In the genomic region with DNA sequence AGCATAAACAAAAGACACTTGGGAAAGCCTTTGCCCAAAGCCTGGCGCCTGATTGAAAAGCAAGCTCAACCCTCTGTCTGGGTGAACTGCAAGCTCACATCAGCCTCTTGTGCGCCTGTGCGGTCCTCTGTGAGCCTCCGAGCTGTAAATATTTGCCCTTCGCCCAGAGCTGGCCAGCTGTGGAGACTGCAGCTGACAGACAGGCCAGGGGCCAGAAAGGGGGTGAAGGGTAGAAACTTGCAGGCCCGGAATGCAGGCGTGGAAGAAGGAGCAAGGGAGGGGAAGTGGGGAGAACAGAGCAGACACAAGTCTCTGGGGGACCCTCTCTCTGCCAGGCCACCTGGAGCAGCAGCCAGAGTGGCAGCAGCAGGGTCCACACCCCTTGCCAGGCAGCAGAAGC, we compare ENCODE assay signal across 8 mouse cellular contexts. TPM values are rescaled to one million over a fixed set of nuclear protein-coding genes. Genes with fewer than 3 reads are reported as not detected.
DNase-seq lines count a peak whose midpoint lies in the region; ATAC-seq and TF ChIP-seq lines count a peak whose summit lies in the region.

No protein-coding gene starts in this region.

- ATAC-seq in embryonic facial prominence, embryonic 14.5 days (ENCODE audit: low read depth): peak; percentile 39; the same call in 1 of the 2 replicates
- ATAC-seq in heart, embryonic 13.5 days (ENCODE audit: extremely low read depth, insufficient number of reproducible peaks, low FRiP score, low TSS enrichment): no peak
- ATAC-seq in kidney, embryonic 15.5 days (replicated peaks; ENCODE audit: low FRiP score): peak; percentile 52
- ATAC-seq in lung, postnatal 0 days: peak; percentile 81
- peak; percentile 81 for ATAC-seq in stomach, embryonic 16.5 days (ENCODE audit: insufficient read depth, low FRiP score)
- no peak for ATAC-seq in frontal cortex, adult (ENCODE audit: low TSS enrichment)

- TF ChIP-seq CTCF in lung, postnatal 0 days (IDR thresholded peaks at IDR 0.05): no peak; the same call in 1 of the 2 replicates

- peak overlapping the region; percentile 69 for H3K4me2 ChIP-seq in embryonic facial prominence, embryonic 14.5 days (ENCODE audit: low read depth, low read length)
- H3K4me2 ChIP-seq in heart, embryonic 13.5 days: peak overlapping the region; percentile 98
- H3K4me2 ChIP-seq in kidney, embryonic 15.5 days: peak overlapping the region; percentile 60
- H3K4me2 ChIP-seq in lung, postnatal 0 days (replicated peaks; ENCODE audit: low read depth, low read length): peak overlapping the region; percentile 51
- H3K4me2 ChIP-seq in stomach, embryonic 16.5 days (ENCODE audit: low read depth, low read length): peak overlapping the region; percentile 91

- peaks cover 10% of the 10 kb centered on the region; the same call in 1 of the 2 replicates for H3K36me3 ChIP-seq in embryonic facial prominence, embryonic 14.5 days (ENCODE audit: control insufficient read depth, insufficient read depth, low read length)
- H3K36me3 ChIP-seq in heart, embryonic 13.5 days: peaks cover 11% of the 10 kb centered on the region
- no peaks in the 10 kb centered on the region for H3K36me3 ChIP-seq in kidney, embryonic 15.5 days
- no peaks in the 10 kb centered on the region for H3K36me3 ChIP-seq in lung, postnatal 0 days (ENCODE audit: insufficient read depth, low read length)
- no peaks in the 10 kb centered on the region for H3K36me3 ChIP-seq in stomach, embryonic 16.5 days (ENCODE audit: control insufficient read depth, insufficient read depth, low read length)

- no peaks in the 10 kb centered on the region for H3K27me3 ChIP-seq in embryonic facial prominence, embryonic 14.5 days (replicated peaks; ENCODE audit: control insufficient read depth, insufficient read depth, low read length)
- no peaks in the 10 kb centered on the region for H3K27me3 ChIP-seq in heart, embryonic 13.5 days (replicated peaks)
- peaks cover 17% of the 10 kb centered on the region for H3K27me3 ChIP-seq in kidney, embryonic 15.5 days
- no peaks in the 10 kb centered on the region for H3K27me3 ChIP-seq in lung, postnatal 0 days (replicated peaks; ENCODE audit: insufficient read depth, low read length)
- H3K27me3 ChIP-seq in stomach, embryonic 16.5 days (ENCODE audit: control insufficient read depth, insufficient read depth, low read length): no peaks in the 10 kb centered on the region

- 6% methylated on average over 7 of the region's 7 CpGs for WGBS in embryonic facial prominence, embryonic 14.5 days
- 3% methylated on average over 7 of the region's 7 CpGs for WGBS in heart, embryonic 13.5 days
- WGBS in kidney, embryonic 15.5 days: 8% methylated on average over 7 of the region's 7 CpGs
- WGBS in lung, postnatal 0 days: 3% methylated on average over 7 of the region's 7 CpGs
- WGBS in stomach, embryonic 16.5 days: 2% methylated on average over 7 of the region's 7 CpGs

- H3K4me1 ChIP-seq in embryonic facial prominence, embryonic 14.5 days (ENCODE audit: control insufficient read depth, insufficient read depth, low read length): peaks cover 36% of the 10 kb centered on the region
- H3K4me1 ChIP-seq in heart, embryonic 13.5 days: peaks cover 56% of the 10 kb centered on the region
- H3K4me1 ChIP-seq in kidney, embryonic 15.5 days: peaks cover 52% of the 10 kb centered on the region
- peaks cover 20% of the 10 kb centered on the region; the same call in 1 of the 2 replicates for H3K4me1 ChIP-seq in lung, postnatal 0 days (ENCODE audit: insufficient read depth, low read depth, low read length)
- H3K4me1 ChIP-seq in stomach, embryonic 16.5 days (ENCODE audit: control insufficient read depth, insufficient read depth, low read length): peaks cover 39% of the 10 kb centered on the region

- H3K9me3 ChIP-seq in embryonic facial prominence, embryonic 14.5 days (ENCODE audit: control insufficient read depth, low read length): no peaks in the 10 kb centered on the region
- no peaks in the 10 kb centered on the region for H3K9me3 ChIP-seq in heart, embryonic 13.5 days
- H3K9me3 ChIP-seq in kidney, embryonic 15.5 days (replicated peaks): no peaks in the 10 kb centered on the region
- no peaks in the 10 kb centered on the region for H3K9me3 ChIP-seq in lung, postnatal 0 days (ENCODE audit: low read length)
- H3K9me3 ChIP-seq in stomach, embryonic 16.5 days (replicated peaks; ENCODE audit: control insufficient read depth, low read length): no peaks in the 10 kb centered on the region

- peak overlapping the region; percentile 65 for H3K9ac ChIP-seq in embryonic facial prominence, embryonic 14.5 days (ENCODE audit: low read depth, low read length)
- peak overlapping the region; percentile 76 for H3K9ac ChIP-seq in heart, embryonic 13.5 days
- H3K9ac ChIP-seq in kidney, embryonic 15.5 days: 0 out of 2 replicates have a peak overlapping the region, but pooled peaks have one; percentile 21
- no peak overlapping the region for H3K9ac ChIP-seq in lung, postnatal 0 days (replicated peaks; ENCODE audit: low read depth)
- H3K9ac ChIP-seq in stomach, embryonic 16.5 days (ENCODE audit: low read length): peak overlapping the region; percentile 63

- peak overlapping the region; percentile 45 for H3K4me3 ChIP-seq in embryonic facial prominence, embryonic 14.5 days (ENCODE audit: low read depth, low read length)
- peak overlapping the region; percentile 51 for H3K4me3 ChIP-seq in heart, embryonic 13.5 days
- H3K4me3 ChIP-seq in kidney, embryonic 15.5 days (replicated peaks): peak overlapping the region; percentile 31
- peak overlapping the region; percentile 19 for H3K4me3 ChIP-seq in lung, postnatal 0 days (ENCODE audit: low read depth, low read length)
- H3K4me3 ChIP-seq in stomach, embryonic 16.5 days (replicated peaks; ENCODE audit: low read length): peak overlapping the region; percentile 42

- peak; percentile 62 for DNase-seq in Muller cell, postnatal 12 days (ENCODE audit: inconsistent ontology term)
- peak; percentile 90 for DNase-seq in embryonic facial prominence, embryonic 14.5 days (ENCODE audit: low spot score)
- DNase-seq in lung, postnatal 0 days (ENCODE audit: low spot score): peak; percentile 91
- no peak for DNase-seq in T-cell, adult 2 months (ENCODE audit: low spot score)

- H3K27ac ChIP-seq in embryonic facial prominence, embryonic 14.5 days (replicated peaks; ENCODE audit: low read depth, low read length): peak overlapping the region; percentile 72
- H3K27ac ChIP-seq in heart, embryonic 13.5 days (replicated peaks): peak overlapping the region; percentile 94
- H3K27ac ChIP-seq in kidney, embryonic 15.5 days: peak overlapping the region; percentile 85
- H3K27ac ChIP-seq in lung, postnatal 0 days (ENCODE audit: low read length): peak overlapping the region; percentile 79
- peak overlapping the region; percentile 91 for H3K27ac ChIP-seq in stomach, embryonic 16.5 days (ENCODE audit: low read length)

- peak; percentile 65 for TF ChIP-seq EP300 in lung, postnatal 0 days (IDR thresholded peaks at IDR 0.05)

RNA-seq across cellular contexts. Expression of a gene that starts 3.0 kb away (rescaled TPM):
- 15.1 and 16.6 TPM in 2 replicates for polyA plus RNA-seq in embryonic facial prominence, embryonic 14.5 days (2014; fragmentation: Nextera tagmentation; extraction: Ambion mirVana)
- polyA plus RNA-seq in heart, embryonic 13.5 days (2015; fragmentation: Nextera tagmentation; extraction: Ambion mirVana): 9.7 and 9.8 TPM in 2 replicates
- 9.3 and 9.9 TPM in 2 replicates for polyA plus RNA-seq in kidney, embryonic 15.5 days (2015; fragmentation: Nextera tagmentation; extraction: Ambion mirVana)
- polyA plus RNA-seq in lung, postnatal 0 days (2015; fragmentation: Nextera tagmentation; extraction: Ambion mirVana): 5.9 and 7.4 TPM in 2 replicates
- 8.3 and 9.1 TPM in 2 replicates for polyA plus RNA-seq in stomach, embryonic 16.5 days (2015; fragmentation: Nextera tagmentation; extraction: Ambion mirVana)

Comparison
In these comparisons a context has a peak if more than half of its experiments do, and no peak if none do; other contexts are left out.
1. ATAC-seq: peak in embryonic facial prominence, embryonic 14.5 days (single experiment), kidney, embryonic 15.5 days (single experiment), lung, postnatal 0 days (single experiment) and stomach, embryonic 16.5 days (single experiment); none in heart, embryonic 13.5 days (single experiment) and frontal cortex, adult (single experiment).
2. Peak in every context shown above with its lines, with median percentiles within 50 percentile points of each other: H3K27ac ChIP-seq, H3K4me2 ChIP-seq and H3K4me3 ChIP-seq.